Mouse (Mus musculus) skeletal muscle tissue, postnatal 0 days (tissue): ENCODE results near the gene Phf12. TPM values are rescaled to one million over a fixed set of nuclear protein-coding genes. Genes with fewer than 3 reads are reported as not detected.

Source experiments
- microRNA counts: library from miRNA; unstranded; fragments of <30 nt; microRNA quantifications from one replicate; lab custom pipeline; 2015
- microRNA-seq, 2 experiments: library from miRNA; unstranded; fragments of <30 nt; microRNA quantifications; one replicate each; pipeline ENCODE4; 2016
- polyA plus RNA-seq: library from polyadenylated mRNA; unstranded; fragments of >200 nt; fragmentation: Nextera tagmentation; extraction: Ambion mirVana; gene quantifications from 2 replicates; pipeline ENCODE4 v1.2.1, GENCODE M21; 2015

Gene Phf12
- 5.3 and 6.7 TPM in 2 replicates for polyA plus RNA-seq

DNA sequence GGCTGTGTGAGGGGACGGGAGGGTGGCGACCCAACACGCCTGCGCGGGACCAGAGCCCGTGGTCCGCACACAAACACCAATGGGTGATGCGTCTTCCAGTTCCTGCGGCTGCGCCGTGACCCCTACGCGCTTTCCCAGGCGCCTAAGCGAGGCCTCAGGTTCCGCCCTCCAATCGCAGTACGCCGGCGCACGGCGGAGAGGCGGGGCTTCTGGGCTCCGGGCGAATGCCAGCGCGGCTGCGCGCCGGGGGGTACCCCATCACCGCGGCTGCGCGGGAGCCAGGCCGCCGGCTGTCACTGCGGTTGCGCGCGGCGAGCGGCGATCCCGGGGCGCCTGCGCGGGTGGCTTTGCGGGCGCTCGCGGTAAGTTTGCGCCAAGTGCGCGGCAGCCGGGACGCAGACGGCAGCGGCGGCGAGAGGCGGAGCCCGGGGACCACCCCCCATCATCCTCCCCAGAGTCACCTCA is at the start of gene Phf12:
Gene Phf12, plus strand, starts transcription at position 314 of the 465 bp plus-strand sequence.

GRCm38 (mm10) chr11:78031947-78032808 is 49.6 kb downstream of the Phf12 start, which contains the start of gene Dhrs13:
Dhrs13 (plus strand) TSS chr11:78032280.

DNA sequence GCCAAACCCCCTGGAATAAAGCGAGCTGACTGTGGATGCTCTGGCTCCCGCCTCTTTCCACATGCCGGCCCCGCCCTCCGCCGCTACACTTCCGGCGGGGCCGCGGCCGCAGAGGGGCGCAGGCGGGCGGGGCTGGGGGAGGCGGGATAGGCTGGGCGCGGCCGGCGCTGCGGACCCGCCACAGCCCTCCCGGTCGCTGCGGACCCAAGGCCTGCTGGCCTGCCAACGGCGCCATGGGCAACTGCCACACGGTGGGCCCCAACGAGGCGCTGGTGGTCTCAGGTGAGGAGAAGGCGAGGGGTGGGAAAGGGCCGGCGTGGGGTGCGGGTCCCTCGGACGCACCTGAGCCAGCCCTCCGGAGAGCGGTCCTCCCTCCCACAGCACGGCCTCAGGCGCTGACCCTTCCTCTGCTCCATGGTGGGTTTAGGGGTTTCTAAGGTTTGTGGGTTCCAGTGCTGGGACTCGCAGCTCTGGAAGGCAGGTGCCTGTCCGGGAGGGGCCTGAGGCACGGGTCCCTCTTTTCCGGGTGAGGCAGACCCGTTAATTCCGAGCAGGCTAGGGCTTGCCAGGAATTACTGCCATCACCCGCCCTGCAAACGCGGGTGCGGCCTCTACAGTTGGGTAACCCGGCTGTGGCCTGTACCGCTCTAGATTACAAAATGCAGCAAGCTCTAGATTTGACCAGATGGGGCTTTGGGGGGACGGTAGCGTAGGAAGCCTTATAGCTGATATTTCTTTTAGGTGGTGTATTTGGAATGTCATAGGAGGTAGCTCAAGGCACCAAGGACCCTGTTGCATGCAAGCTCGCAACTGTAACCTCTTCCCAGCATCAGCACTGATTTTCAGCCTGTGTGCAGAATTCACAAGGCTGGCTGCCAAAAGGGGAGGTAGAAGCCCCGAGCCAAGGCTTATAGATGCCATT is 55.5 kb downstream of the Phf12 start, which contains the start of gene Flot2:
Gene Flot2, plus strand, starts transcription at position 101 of the 922 bp plus-strand sequence.

MicroRNAs within 50 kb of the gene (microRNA counts, 519-probe panel; counts per million panel counts)
- microRNA mmu-miR-144 (lab: Ali Mortazavi, UCI) (4,367 counts per million, percentile 82 among the panel's probes with 10 or more counts), microRNA mmu-miR-451 (lab: Ali Mortazavi, UCI) (4,609 counts per million, percentile 83 among the panel's probes with 10 or more counts)

Small RNA genes lying within 50 kb of the gene (microRNA-seq; reads per million reads assigned to microRNA genes)
- gene Mir144 (27.8 to 102 reads per million in 2 experiments), gene Mir451a (0 reads per million in 2 experiments), gene Mir451b (0 reads per million in 2 experiments)

Other genes starting within 250 kb of the Phf12 start
- 63.1 and 85.2 TPM in 2 replicates for gene Myo18a, start 219.5 kb upstream of the Phf12 start, polyA plus RNA-seq
- 0.21 and 0.27 TPM in 2 replicates for gene Gm10277, start 195.0 kb upstream of the Phf12 start, polyA plus RNA-seq
- 0.24 and 0.53 TPM in 2 replicates for gene Pipox, start 88.7 kb upstream of the Phf12 start, polyA plus RNA-seq
- gene Sez6, start 52.0 kb upstream of the Phf12 start, polyA plus RNA-seq, result 0.14 and 0.22 TPM in 2 replicates
- gene Dhrs13, start 49.5 kb downstream of the Phf12 start, polyA plus RNA-seq, result 8.0 and 8.3 TPM in 2 replicates
- 58.3 and 63.6 TPM in 2 replicates for gene Flot2, start 55.2 kb downstream of the Phf12 start, polyA plus RNA-seq
- gene Eral1, start 97.6 kb downstream of the Phf12 start, polyA plus RNA-seq, result 20.3 and 21.2 TPM in 2 replicates
- gene Fam222b, start 111.9 kb downstream of the Phf12 start, polyA plus RNA-seq, result 5.8 and 6.6 TPM in 2 replicates
- gene Traf4, start 182.8 kb downstream of the Phf12 start, polyA plus RNA-seq, result 30.7 and 34.6 TPM in 2 replicates
- gene Nek8, start 193.9 kb downstream of the Phf12 start, polyA plus RNA-seq, result 6.9 and 7.1 TPM in 2 replicates
- 13.1 and 22.3 TPM in 2 replicates for gene Tlcd1, start 194.0 kb downstream of the Phf12 start, polyA plus RNA-seq
- 975 and 1,027 TPM in 2 replicates for gene Rpl23a, start 200.8 kb downstream of the Phf12 start, polyA plus RNA-seq
- gene Rab34, start 205.7 kb downstream of the Phf12 start, polyA plus RNA-seq, result 48.1 and 67.0 TPM in 2 replicates
- gene Proca1, start 210.6 kb downstream of the Phf12 start, polyA plus RNA-seq, result 1.5 and 5.8 TPM in 2 replicates